Mouse (Mus musculus): ENCODE results near the gene Slc12a5. TPM values are rescaled to one million over a fixed set of nuclear protein-coding genes. Genes with fewer than 3 reads are reported as not detected.

Slc12a5 gene
- polyA plus RNA-seq, 1 experiment from 2014 or later, result 0.57 TPM

GRCm38 (mm10) chr2:164917371-164917770 is 43.2 kb upstream of the Slc12a5 start:
- 56% methylated on average over 10 of the region's 10 CpGs for WGBS
- Histone ChIP-seq H3K27ac (ENCODE audit: low read depth) (no peak overlapping the region), H3K9me3 (ENCODE audit: low read depth, low read length) (no peaks in the 10 kb centered on the region), H3K4me3 (ENCODE audit: low read depth, low read length) (no peak overlapping the region), H3K36me3 (ENCODE audit: insufficient read depth) (peaks cover 6% of the 10 kb centered on the region; the same call in 1 of the 2 replicates), H3K9ac (no peak overlapping the region), H3K4me2 (no peak overlapping the region), H3K4me1 (ENCODE audit: insufficient read depth) (no peaks in the 10 kb centered on the region), H3K27me3 (ENCODE audit: insufficient read depth, low read length) (no peaks in the 10 kb centered on the region)
- DNase-seq (no peak), ATAC-seq (ENCODE audit: insufficient read depth) (no peak)
- no peak for TF ChIP-seq CTCF (IDR thresholded peaks at IDR 0.05; ENCODE audit: low read depth)

DNA sequence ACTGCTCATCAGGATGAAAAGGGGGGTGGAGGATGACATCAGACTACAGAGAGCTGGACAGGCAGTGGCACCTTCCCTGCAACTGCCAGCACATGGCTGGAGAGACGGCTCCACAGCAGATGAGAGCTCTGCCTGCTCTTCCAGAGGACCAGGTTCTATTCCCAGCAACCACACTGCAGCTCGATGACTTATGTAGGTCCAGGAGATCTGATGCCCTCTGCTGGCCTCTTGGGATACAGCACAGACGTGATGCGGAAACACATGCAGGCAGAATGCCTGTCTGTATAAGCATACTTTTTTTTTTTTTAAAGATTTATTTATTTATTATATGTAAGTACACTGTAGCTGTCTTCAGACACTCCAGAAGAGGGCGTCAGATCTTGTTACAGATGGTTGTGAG is 42.3 kb upstream of the Slc12a5 start:
- Histone ChIP-seq H3K36me3 (ENCODE audit: insufficient read depth) (peaks cover 6% of the 10 kb centered on the region; the same call in 1 of the 2 replicates), H3K27ac (ENCODE audit: low read depth) (no peak overlapping the region), H3K9me3 (ENCODE audit: low read depth, low read length) (no peaks in the 10 kb centered on the region), H3K27me3 (ENCODE audit: insufficient read depth, low read length) (no peaks in the 10 kb centered on the region), H3K4me1 (ENCODE audit: insufficient read depth) (no peaks in the 10 kb centered on the region), H3K4me3 (ENCODE audit: low read depth, low read length) (no peak overlapping the region), H3K9ac (no peak overlapping the region), H3K4me2 (no peak overlapping the region)
- DNase-seq (peak; percentile 68), ATAC-seq (ENCODE audit: insufficient read depth) (no peak)
- 70% methylated on average over 4 of the region's 5 CpGs for WGBS
- peak; percentile 66 for TF ChIP-seq CTCF (IDR thresholded peaks at IDR 0.05; ENCODE audit: low read depth)

DNA sequence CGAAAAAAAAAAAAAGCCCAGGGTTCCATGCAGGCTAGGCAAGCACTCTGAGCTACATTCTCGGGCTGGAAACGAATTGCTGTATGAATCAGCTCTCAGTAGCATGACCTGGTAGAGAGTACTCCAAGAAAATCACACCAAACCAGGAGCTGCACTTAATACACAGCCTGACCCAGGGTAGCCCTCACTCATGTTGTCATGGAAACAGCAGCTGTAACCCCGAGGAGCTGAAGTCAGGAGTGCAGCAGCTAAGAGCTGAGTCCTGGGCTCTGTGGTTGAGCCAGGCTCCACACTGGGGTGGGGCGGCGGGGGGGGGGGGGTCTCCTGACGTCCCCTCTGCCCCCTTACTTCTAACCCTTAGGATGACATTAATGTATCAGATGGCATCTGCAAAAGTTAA is 38.6 kb upstream of the Slc12a5 start:
- WGBS, result 34% methylated on average over 7 of the region's 7 CpGs
- Histone ChIP-seq H3K36me3 (ENCODE audit: insufficient read depth) (peaks cover 6% of the 10 kb centered on the region; the same call in 1 of the 2 replicates), H3K27me3 (ENCODE audit: insufficient read depth, low read length) (no peaks in the 10 kb centered on the region; the same call in 1 of the 2 replicates), H3K9me3 (ENCODE audit: low read depth, low read length) (no peaks in the 10 kb centered on the region), H3K4me2 (no peak overlapping the region), H3K4me3 (ENCODE audit: low read depth, low read length) (no peak overlapping the region), H3K4me1 (ENCODE audit: insufficient read depth) (no peaks in the 10 kb centered on the region), H3K9ac (no peak overlapping the region), H3K27ac (ENCODE audit: low read depth) (no peak overlapping the region)
- no peak for TF ChIP-seq CTCF (IDR thresholded peaks at IDR 0.05; ENCODE audit: low read depth)
- DNase-seq (no peak), ATAC-seq (ENCODE audit: insufficient read depth) (no peak)

GRCm38 (mm10) chr2:164923291-164923690 is 37.3 kb upstream of the Slc12a5 start:
- WGBS, result 44% methylated on average over 4 of the region's 4 CpGs
- H3K4me2 ChIP-seq, result no peak overlapping the region
- DNase-seq (no peak), ATAC-seq (ENCODE audit: insufficient read depth) (no peak)
- peaks cover 6% of the 10 kb centered on the region; the same call in 1 of the 2 replicates for H3K36me3 ChIP-seq (ENCODE audit: insufficient read depth)
- no peak overlapping the region for H3K27ac ChIP-seq (ENCODE audit: low read depth)
- no peak overlapping the region for H3K4me3 ChIP-seq (ENCODE audit: low read depth, low read length)
- no peaks in the 10 kb centered on the region for H3K9me3 ChIP-seq (ENCODE audit: low read depth, low read length)
- no peak for TF ChIP-seq CTCF (IDR thresholded peaks at IDR 0.05; ENCODE audit: low read depth)
- no peaks in the 10 kb centered on the region; the same call in 1 of the 2 replicates for H3K27me3 ChIP-seq (ENCODE audit: insufficient read depth, low read length)
- no peaks in the 10 kb centered on the region for H3K4me1 ChIP-seq (ENCODE audit: insufficient read depth)
- H3K9ac ChIP-seq, result no peak overlapping the region

GRCm38 (mm10) chr2:164924100-164924857 is 36.3 kb upstream of the Slc12a5 start:
- H3K4me3 ChIP-seq (ENCODE audit: low read depth, low read length), result no peak overlapping the region
- ATAC-seq (ENCODE audit: insufficient read depth) (peak; percentile 54), DNase-seq (peak; percentile 89)
- peak; percentile 89 for TF ChIP-seq CTCF (IDR thresholded peaks at IDR 0.05; ENCODE audit: low read depth)
- H3K9me3 ChIP-seq (ENCODE audit: low read depth, low read length), result no peaks in the 10 kb centered on the region
- 30% methylated on average over 11 of the region's 11 CpGs for WGBS
- no peak overlapping the region for H3K4me2 ChIP-seq
- H3K27ac ChIP-seq (ENCODE audit: low read depth), result no peak overlapping the region
- no peaks in the 10 kb centered on the region; the same call in 1 of the 2 replicates for H3K27me3 ChIP-seq (ENCODE audit: insufficient read depth, low read length)
- H3K9ac ChIP-seq, result no peak overlapping the region
- peaks cover 4% of the 10 kb centered on the region; the same call in 1 of the 2 replicates for H3K36me3 ChIP-seq (ENCODE audit: insufficient read depth)
- H3K4me1 ChIP-seq (ENCODE audit: insufficient read depth), result no peaks in the 10 kb centered on the region

GRCm38 (mm10) chr2:164930706-164931581 is 29.7 kb upstream of the Slc12a5 start:
- peak overlapping the region; percentile 27; the same call in 1 of the 2 replicates for H3K27ac ChIP-seq (ENCODE audit: low read depth)
- WGBS, result 29% methylated on average over 11 of the region's 11 CpGs
- DNase-seq (peak; percentile 73), ATAC-seq (ENCODE audit: insufficient read depth) (peak; percentile 72)
- no peak for TF ChIP-seq CTCF (IDR thresholded peaks at IDR 0.05; ENCODE audit: low read depth)
- H3K4me1 ChIP-seq (ENCODE audit: insufficient read depth), result no peaks in the 10 kb centered on the region
- H3K9ac ChIP-seq, result no peak overlapping the region
- no peak overlapping the region for H3K4me3 ChIP-seq (ENCODE audit: low read depth, low read length)
- H3K9me3 ChIP-seq (ENCODE audit: low read depth, low read length), result no peaks in the 10 kb centered on the region
- no peak overlapping the region for H3K4me2 ChIP-seq
- H3K36me3 ChIP-seq (ENCODE audit: insufficient read depth), result no peaks in the 10 kb centered on the region
- no peaks in the 10 kb centered on the region; the same call in none of the 2 replicates for H3K27me3 ChIP-seq (ENCODE audit: insufficient read depth, low read length)

DNA sequence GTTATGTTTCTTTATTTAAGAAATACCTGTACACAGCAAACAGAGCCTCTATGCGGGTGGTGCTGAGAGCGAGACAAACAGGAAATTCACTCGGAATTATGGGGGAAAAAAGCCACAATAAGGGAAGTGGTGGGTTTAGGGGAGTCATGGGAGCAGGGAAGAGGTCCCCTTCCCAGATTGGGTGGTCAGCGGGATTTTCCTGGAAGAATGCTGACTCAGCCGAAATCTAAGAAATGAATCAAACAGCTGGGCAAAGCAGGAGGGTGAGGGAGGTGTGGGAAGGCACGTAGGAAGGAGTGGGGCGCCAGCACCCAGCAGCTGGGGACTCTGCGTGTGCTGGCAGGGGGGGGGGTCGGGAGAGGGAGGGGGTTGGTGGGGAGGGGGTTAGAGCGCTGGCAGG is 27.1 kb upstream of the Slc12a5 start:
- no peak for TF ChIP-seq CTCF (IDR thresholded peaks at IDR 0.05; ENCODE audit: low read depth)
- no peak for DNase-seq
- Histone ChIP-seq H3K27me3 (ENCODE audit: insufficient read depth, low read length) (peaks cover 14% of the 10 kb centered on the region), H3K9me3 (ENCODE audit: low read depth, low read length) (no peaks in the 10 kb centered on the region), H3K36me3 (ENCODE audit: insufficient read depth) (no peaks in the 10 kb centered on the region), H3K4me1 (ENCODE audit: insufficient read depth) (no peaks in the 10 kb centered on the region), H3K27ac (ENCODE audit: low read depth) (no peak overlapping the region), H3K4me3 (ENCODE audit: low read depth, low read length) (no peak overlapping the region), H3K4me2 (no peak overlapping the region), H3K9ac (no peak overlapping the region)
- 30% methylated on average over 9 of the region's 10 CpGs for WGBS
- no peak for ATAC-seq (ENCODE audit: insufficient read depth)

Data from lung, embryonic 14.5 days (tissue).